Mouse (Mus musculus): ENCODE data around the gene Sp1.

Sp1 gene

GRCm38 (mm10) chr15:102398629-102399028, 7.3 kb upstream of the Sp1 start:
- in situ Hi-C loops (cut with MboI, MseI) = loop anchor here (25.0 kb wide), 1 partner anchor 1111 kb away; the partner anchor contains the start of genes 6030408B16Rik and Atg101

GRCm38 (mm10) chr15:102399229-102400221, 6.4 kb upstream of the Sp1 start:
- in situ Hi-C loops (cut with MboI, MseI) = loop anchor here (25.0 kb wide), 1 partner anchor 1112 kb away; the partner anchor contains the start of genes 6030408B16Rik and Atg101

DNA sequence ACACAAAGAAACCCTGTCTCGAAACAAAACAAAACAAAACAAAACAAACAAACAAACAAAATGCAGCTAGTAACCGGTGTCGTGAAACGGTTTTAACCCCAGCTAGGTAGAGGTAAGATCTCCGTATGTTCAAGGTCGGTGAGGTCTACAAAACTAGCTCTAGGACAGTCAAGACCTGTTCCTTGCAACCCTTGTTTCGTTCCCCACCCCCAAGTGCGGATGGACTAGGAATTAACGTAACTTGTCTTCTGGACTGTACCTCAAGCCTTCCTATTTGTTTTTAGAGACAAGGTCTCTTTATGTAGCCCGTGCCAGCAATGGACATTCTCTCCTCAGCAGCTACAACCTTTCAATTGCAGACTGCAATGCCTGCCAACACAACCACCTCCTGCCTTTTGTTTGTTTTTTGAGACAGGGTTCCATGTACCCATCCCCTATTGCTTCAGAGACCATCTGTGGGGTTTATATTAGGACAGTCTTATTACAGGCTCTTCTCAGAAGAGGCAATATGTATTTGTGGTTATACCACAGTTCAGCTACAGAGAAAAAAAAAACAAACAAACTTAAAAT, 5.4 kb upstream of the Sp1 start:
- in situ Hi-C loops (cut with MboI, MseI) = no loop called here

- in situ Hi-C loops (cut with MboI, MseI) = no loop called here
These were observed 4.7 kb upstream of the Sp1 start for GRCm38 (mm10) chr15:102401278-102401677.

GRCm38 (mm10) chr15:102402210-102402609, 3.7 kb upstream of the Sp1 start:
- in situ Hi-C loops (cut with MboI, MseI) = no loop called here

DNA sequence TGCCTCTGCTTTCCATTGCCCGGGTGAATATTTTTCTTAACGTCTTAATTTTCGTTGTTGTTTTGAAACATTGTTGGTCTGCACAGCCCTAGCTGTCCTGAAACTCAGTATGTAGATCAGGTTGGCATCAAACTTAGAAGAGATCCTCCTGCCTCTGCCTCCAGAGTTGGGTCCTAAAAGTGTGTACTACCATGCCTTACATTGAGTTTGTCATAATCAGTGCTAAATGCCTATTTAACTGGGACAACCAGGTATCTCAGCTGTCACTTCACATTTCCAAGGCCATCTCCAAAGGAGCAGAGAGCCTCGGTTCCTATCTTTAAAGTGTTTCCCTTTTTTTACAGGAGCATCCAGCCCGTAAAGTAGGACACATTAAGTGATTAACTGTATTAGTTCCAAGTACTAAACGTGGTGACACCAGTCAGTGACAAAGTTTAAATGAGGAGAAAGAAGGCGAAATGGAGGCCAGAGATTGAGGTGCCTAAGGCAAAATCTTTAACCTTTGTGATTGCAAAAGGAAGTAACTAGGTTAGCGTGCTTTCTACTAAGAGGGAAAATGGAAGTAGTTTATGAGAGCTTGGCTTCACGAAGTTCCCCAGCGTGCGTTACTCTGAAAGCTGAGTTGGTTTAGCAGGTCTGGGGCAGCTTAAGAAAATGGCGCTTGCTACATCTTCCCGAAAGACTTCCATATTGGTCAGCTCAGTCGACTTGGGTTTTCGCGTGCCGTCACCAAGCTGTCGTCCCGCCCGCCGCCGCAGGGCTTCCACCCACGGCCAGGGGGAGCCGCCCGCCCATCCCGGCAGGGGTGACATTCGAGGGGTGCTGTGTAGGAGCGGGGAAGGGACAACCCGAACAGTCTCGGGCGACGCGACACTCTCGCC, 1.1 kb upstream of the Sp1 start:
- in situ Hi-C loops (cut with MboI, MseI) = no loop called here

DNA sequence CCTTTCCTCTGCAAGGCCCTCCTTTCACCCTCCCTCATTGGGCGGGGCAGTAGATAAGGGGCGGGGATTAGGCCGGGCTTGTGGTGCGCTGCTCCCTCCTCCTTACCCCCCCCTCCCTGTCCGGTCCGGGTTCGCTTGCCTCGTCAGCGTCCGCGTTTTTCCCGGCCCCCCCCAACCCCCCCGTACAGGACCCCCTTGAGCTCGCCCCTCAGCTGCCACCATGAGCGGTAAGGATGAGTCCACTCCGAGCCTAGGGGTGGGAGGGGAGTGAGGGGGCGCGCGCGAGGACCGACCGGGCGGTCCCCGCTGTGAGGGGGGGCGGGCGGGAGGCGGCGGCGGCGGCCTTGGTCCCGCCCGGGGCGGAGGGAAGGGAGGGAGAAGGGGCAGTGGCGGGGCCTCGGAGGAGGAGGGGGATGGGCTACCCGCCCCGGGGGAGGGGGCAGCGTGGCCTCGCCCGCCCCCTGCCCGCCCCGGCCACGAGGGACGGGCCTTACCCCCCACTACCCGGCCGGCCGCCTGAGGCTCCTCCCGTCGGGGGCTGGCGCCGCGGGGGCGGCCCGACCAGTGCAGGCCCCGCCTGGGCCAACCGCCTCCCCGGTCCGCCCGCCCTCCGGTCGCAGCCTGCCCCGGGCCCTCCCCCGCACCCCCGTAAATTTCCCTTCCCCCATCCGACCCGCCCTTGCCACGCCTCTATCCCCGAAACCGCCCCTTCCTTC, 411 bp downstream of the Sp1 start:
- in situ Hi-C loops (cut with MboI, MseI) = no loop called here

DNA sequence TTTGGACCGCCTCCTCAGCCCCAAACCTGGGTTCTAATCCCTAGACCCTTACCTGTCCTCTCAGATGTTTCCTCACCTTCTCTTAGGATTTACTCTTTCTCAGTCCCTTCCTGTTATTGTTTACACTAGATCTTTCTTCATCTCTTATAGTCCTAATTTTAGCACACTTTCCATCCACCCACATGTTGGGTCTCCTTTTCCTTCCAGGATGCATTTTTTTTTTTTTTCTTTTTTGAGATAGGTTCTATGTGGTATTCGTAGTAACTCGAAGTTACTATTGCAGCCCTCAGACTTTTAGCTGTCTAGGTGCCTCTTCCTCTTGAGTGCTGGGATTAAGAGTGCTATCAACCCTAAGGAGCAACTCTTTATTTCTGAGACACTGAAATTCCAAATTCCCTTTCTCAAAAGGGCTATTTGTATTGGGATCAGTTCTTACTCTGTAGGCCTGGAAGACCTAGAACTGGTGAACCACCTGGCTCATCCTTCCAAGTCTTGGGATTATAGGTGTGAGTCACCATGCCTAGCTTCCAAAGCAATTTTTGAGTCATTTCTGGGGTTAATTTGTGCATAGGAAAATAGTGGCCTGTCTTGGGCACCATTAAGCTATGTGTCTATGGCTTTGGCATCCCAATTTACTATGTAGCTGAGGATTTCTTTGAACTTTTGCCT, 1.1 kb downstream of the Sp1 start:
- in situ Hi-C loops (cut with MboI, MseI) = no loop called here

DNA sequence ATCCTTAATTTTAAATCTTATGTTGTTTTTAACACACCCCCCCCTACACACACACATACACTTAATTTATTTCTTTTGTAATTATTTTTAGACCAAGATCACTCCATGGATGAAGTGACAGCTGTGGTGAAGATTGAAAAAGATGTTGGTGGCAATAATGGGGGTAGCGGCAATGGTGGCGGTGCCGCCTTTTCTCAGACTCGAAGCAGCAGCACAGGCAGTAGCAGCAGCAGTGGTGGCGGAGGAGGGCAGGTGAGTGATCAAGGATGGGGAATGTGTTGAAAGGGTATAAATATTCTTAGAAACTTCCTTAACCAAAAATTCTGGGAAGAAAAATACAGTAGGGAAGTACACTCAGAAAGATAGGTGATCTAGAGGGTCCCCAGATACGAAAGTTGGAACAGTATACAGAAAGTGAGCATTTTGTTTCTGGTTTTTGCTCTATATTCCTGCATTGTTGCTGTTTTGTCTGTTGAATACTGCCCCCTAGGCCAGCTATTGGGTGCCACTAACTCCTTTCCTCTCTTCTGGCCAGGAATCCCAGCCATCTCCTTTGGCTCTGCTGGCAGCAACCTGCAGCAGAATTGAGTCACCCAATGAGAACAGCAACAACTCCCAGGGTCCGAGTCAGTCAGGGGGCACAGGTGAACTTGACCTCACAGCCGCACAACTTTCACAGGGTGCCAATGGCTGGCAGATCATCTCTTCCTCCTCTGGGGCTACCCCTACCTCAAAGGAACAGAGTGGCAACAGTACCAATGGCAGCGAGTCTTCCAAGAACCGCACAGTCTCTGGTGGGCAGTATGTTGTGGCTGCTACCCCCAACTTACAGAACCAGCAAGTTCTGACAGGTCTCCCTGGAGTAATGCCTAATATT, 2.0 kb downstream of the Sp1 start:
- in situ Hi-C loops (cut with MboI, MseI) = no loop called here

DNA sequence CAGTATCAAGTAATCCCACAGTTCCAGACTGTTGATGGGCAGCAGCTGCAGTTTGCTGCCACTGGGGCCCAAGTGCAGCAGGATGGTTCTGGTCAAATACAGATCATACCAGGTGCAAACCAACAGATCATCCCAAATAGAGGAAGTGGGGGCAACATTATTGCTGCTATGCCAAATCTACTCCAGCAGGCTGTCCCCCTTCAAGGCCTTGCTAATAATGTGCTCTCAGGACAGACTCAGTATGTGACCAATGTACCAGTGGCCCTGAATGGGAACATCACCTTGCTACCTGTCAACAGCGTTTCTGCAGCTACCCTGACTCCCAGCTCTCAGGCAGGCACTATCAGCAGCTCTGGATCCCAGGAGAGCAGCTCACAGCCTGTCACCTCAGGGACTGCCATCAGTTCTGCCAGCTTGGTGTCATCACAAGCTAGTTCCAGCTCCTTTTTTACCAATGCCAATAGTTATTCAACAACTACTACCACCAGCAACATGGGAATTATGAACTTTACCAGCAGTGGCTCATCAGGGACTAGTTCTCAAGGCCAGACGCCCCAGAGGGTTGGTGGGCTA, 2.7 kb downstream of the Sp1 start:
- in situ Hi-C loops (cut with MboI, MseI) = no loop called here

GRCm38 (mm10) chr15:102409286-102409685, 3.3 kb downstream of the Sp1 start:
- in situ Hi-C loops (cut with MboI, MseI) = no loop called here

- in situ Hi-C loops (cut with MboI, MseI) = no loop called here
These were observed 5.1 kb downstream of the Sp1 start for GRCm38 (mm10) chr15:102411077-102411476.

DNA sequence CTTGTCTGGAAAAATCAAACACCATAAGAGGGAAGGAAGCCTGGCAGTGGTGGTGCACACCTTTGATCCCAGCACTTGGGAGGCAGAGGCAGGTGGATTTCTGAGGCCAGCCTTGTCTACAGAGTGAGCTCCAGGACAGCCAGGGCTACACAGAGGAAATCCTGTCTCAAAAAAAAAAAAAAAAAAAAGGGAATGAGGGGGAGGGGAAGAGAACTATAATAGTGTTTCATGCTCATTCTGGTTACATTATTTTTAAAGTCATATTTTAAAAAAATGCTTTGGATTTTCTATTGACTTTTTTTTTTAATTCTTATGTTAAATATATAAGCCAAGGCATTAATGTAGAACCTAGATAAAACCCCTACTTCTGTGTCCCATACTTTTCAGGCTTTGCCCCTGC, 7.7 kb downstream of the Sp1 start:
- in situ Hi-C loops (cut with MboI, MseI) = no loop called here

GRCm38 (mm10) chr15:102417524-102417923, 11.6 kb downstream of the Sp1 start:
- in situ Hi-C loops (cut with MboI, MseI) = no loop called here

GRCm38 (mm10) chr15:102420986-102421385, 15.0 kb downstream of the Sp1 start:
- in situ Hi-C loops (cut with MboI, MseI) = no loop called here

GRCm38 (mm10) chr15:102421437-102421836, 15.5 kb downstream of the Sp1 start:
- in situ Hi-C loops (cut with MboI, MseI) = no loop called here

GRCm38 (mm10) chr15:102423602-102424240, 17.8 kb downstream of the Sp1 start:
- in situ Hi-C loops (cut with MboI, MseI) = no loop called here

- in situ Hi-C loops (cut with MboI, MseI) = loop anchor here (5.0 kb wide), 2 partner anchors 68 to 87 kb away; no protein-coding TSS in a partner anchor
These were observed 18.7 kb downstream of the Sp1 start for GRCm38 (mm10) chr15:102424657-102425056.

GRCm38 (mm10) chr15:102426963-102427362, 21.0 kb downstream of the Sp1 start:
- in situ Hi-C loops (cut with MboI, MseI) = loop anchor here (5.0 kb wide), 2 partner anchors 65 to 90 kb away; no protein-coding TSS in a partner anchor
